Mouse (Mus musculus) cortical plate, adult 2 months (tissue): Measurements from ENCODE around the gene Jak2.

ENCODE experiments used
- CTCF ChIP-seq: fragments of 200-500 bp; IDR thresholded peaks from 2 replicates; pipeline ENCODE4 v1.5.1; 2011; ENCODE audit warnings: mild to moderate bottlenecking, control low read depth, low read length; ENCODE audit not compliant: insufficient read depth; ENCODE audit errors: extremely low read depth
- POLR2A ChIP-seq: fragments of 200-500 bp; IDR thresholded peaks from 2 replicates; pipeline ENCODE4 v1.6.1; 2011; ENCODE audit warnings: mild to moderate bottlenecking, low read length, control low read depth; ENCODE audit not compliant: insufficient read depth; ENCODE audit errors: extremely low read depth

- TF ChIP-seq POLR2A (no peak), CTCF (no peak)
Measured at GRCm38 (mm10) chr19:29265538-29265937, 13.9 kb downstream of the Jak2 start.
